Mouse (Mus musculus): ENCODE measurements around the gene Gm20388.
"Not testable (repeated sequence)": the region's sequence is repeated elsewhere in the genome, so short reads cannot be mapped to it uniquely, and the experiment has no call there.

Gene Gm20388

DNA sequence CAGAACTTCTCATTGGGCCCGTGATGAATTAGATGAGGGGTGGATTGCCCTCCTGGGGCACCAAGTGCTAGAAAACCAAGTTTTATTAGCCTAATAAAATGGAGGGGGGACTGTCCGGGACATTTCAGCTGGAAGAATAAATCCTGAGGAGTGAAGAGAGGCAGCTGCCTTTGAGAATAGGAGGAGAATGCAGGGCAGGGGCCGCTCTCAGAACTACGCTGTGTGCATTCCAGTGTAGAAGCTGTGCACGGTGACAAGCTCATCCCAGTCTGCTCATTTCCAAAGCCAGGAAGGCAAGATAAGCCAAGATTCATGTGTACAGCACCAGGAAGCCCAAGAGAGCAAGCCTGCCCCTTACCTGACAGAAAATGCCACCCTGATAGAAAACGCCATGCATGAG, 1487.4 kb downstream of the Gm20388 start:
- no peak for DNase-seq

- DNase-seq = no peak
Observed at GRCm38 (mm10) chr8:121398724-121399123, 1488.1 kb downstream of the Gm20388 start.

GRCm38 (mm10) chr8:121399173-121399572, 1488.5 kb downstream of the Gm20388 start:
- no peak for DNase-seq

DNA sequence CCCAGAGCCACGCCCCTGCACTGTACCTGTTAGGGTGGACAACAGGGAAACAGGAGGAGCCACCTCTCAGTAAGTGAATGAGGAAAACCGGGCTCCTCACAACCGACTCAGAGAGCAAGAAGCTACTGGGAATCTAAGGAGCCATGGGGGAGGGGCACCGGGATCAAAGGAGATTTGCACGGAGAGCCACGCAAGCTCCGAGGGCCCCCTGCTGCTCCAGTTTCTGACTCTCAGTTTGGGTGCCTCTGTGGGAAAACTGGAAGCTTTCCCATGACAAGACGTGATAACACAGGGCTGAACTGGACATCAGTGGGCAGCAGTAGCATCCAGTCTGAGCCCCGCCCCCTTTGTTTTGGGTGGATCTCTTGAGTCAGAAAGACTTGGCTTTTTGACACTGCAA, 1489.9 kb downstream of the Gm20388 start:
- DNase-seq = no peak

DNA sequence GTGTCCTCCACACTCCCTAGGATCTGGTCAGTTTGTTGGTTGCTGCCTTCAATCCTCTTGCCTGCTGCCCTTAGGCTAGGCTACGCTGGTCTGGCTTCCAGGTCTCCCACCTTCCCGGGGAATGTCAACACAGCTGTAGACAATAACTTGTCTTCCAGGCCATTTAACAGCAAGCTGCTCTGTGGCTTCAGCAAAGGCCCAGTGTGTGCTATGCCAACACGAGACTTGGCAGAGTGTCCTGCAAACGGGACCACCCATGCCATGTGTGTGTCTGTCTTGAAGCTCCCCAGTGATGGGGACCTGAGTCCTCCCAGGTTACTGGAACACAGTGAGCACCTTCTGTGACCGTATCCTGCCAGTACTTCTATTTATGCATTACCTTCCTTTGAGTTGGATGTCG, 1493.2 kb downstream of the Gm20388 start:
- DNase-seq = no peak

GRCm38 (mm10) chr8:121418081-121418480, 1507.4 kb downstream of the Gm20388 start:
- no peak for DNase-seq

GRCm38 (mm10) chr8:121419551-121419950, 1508.9 kb downstream of the Gm20388 start:
- no peak for DNase-seq

DNA sequence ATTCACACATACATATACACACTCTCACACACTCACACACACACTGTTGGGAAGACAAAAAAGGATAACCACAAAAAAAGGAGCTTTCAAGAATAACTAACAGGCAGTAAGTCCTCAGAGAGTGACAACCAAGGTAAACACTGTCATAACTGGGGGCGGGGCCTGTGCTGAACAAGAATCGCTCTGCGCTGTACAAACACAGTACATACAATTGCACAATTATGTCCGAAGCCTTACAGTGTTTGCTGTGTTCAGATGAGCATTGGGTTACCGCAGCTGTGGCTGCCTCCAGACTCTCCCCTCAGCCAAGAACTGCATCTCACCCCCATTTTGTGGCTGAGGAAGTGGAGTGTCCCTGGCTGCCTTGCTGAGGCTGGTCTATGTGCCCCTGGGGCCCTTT, 1510.4 kb downstream of the Gm20388 start:
- no peak for DNase-seq

GRCm38 (mm10) chr8:121424080-121424479, 1513.4 kb downstream of the Gm20388 start:
- no peak for DNase-seq

DNA sequence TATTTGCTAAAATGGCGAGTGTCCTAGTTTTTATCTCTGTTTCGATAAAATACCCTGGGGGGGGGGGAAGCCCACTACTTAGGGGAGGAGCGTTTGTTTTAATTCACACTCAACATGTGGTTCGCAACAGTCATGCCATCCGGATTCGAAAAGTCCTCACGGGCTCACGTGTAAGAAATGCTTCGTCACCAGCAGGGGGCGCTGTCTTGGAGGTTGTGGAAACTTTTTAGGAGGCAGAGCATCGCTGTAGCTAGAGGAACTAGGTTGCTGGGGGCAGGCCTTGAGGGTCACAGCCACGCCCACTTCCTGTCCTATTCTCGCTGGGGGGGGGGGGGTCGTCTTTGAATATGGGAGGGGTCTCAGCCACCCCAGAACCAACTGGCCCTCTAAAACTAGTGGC, 1514.0 kb downstream of the Gm20388 start:
- no peak for DNase-seq

GRCm38 (mm10) chr8:121431499-121431898, 1520.9 kb downstream of the Gm20388 start:
- DNase-seq = no peak

GRCm38 (mm10) chr8:121433466-121433865, 1522.8 kb downstream of the Gm20388 start:
- DNase-seq = no peak

DNA sequence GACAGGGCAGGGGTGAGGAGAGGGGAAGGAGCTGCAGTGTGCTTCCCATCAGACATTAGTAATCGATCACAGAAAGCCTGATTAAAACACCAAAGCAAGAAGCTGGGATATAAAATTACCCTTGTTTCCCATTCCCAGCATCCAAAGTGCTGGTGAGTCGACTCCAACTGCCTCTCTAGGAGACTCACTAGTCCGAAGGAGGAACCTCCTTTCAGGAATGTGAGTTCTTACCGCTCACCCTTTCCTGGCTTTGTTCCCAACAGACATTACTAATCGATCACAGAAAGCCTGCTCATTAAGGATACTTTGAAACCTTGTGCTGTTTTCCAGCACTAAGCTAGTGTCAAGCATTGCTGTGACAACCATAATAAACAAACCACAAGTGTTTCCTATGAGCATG, 1526.0 kb downstream of the Gm20388 start:
- no peak for DNase-seq

DNA sequence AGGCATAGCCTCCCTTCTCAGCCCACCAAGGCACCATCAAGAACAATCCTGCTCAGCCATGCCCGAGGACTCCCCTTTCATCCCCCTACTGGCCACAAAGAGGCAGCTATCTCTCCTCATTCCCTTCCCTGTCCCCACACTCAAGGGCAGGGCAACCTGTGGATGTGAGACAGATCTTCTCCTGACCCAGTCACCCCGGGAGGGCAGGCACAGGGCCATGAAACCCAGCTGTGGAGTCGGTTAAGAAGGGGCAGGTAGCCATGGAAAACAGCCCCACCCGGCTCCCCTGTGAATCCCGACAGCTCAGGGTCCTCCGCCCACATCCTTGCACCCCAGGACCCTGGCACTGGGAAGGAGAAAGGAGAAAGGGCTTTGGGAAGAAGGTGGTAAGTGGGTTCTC, 1526.9 kb downstream of the Gm20388 start:
- DNase-seq = no peak

- DNase-seq = no peak
Observed at GRCm38 (mm10) chr8:121438111-121438510, 1527.5 kb downstream of the Gm20388 start.

GRCm38 (mm10) chr8:121439351-121439750, 1528.7 kb downstream of the Gm20388 start:
- no peak for DNase-seq

GRCm38 (mm10) chr8:121443361-121443760, 1532.7 kb downstream of the Gm20388 start:
- no peak for DNase-seq

- DNase-seq = not testable (repeated sequence)
Observed at GRCm38 (mm10) chr8:121444521-121444920, 1533.9 kb downstream of the Gm20388 start.

GRCm38 (mm10) chr8:121445027-121445471, 1534.4 kb downstream of the Gm20388 start:
- no peak for DNase-seq

DNA sequence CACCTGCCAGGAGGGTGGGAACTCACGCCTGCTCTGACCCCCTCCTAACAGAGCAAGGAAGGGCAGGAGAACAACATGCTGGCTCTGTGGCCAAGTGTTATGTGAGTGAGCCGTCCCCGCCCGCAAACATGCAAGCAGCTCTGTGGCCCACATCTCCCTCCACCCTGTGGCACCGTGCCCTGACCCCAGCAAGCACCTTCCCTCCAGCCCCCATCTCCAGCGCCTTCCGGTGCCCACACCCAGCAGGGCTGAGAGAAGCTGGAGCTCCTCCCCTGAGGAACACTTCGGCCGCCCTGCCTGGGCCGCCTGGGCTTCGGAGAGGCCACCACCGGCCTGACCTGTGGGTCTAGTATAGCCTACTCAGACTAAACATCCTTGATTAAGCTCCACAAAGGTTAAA, 1535.5 kb downstream of the Gm20388 start:
- no peak for DNase-seq

DNA sequence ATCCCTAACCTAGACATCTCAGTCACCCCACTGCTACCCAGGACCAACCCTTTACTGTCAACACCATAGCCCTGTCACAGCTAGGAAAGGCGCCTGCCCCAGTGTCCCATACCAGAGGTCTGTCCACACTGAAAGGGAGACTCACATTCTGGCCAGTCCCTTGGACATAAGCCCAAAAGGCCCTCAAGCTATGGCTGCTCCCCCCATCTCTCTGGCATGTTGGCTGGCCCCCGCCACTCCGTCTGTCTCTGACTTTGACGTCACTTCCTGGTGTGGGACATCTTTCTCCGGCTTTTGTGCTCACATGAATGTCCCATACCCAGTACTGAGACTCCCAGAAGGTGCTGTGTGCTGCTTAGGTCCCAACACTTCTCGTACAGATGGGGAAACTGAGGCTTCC, 1536.2 kb downstream of the Gm20388 start:
- no peak for DNase-seq

DNA sequence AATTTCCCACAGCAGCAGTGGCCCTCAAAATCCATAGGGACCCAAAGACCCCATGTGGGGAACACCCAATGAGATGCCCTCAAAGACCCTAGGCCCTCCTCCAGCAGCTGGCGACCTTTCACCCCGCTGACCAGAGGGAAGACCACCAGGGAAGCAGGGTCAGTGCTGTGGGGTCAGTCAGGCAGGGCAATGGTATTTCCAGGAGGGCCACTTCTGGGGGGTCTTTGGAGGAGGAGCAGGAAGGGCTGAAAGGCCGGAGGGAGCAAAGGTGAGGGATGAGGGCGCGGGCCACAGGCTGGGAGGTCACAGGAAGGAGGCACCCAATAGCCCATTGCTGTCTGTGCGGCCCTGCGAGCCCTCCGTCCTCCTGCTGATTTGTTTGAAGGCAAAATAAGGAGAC, 1539.6 kb downstream of the Gm20388 start:
- DNase-seq = no peak

DNA sequence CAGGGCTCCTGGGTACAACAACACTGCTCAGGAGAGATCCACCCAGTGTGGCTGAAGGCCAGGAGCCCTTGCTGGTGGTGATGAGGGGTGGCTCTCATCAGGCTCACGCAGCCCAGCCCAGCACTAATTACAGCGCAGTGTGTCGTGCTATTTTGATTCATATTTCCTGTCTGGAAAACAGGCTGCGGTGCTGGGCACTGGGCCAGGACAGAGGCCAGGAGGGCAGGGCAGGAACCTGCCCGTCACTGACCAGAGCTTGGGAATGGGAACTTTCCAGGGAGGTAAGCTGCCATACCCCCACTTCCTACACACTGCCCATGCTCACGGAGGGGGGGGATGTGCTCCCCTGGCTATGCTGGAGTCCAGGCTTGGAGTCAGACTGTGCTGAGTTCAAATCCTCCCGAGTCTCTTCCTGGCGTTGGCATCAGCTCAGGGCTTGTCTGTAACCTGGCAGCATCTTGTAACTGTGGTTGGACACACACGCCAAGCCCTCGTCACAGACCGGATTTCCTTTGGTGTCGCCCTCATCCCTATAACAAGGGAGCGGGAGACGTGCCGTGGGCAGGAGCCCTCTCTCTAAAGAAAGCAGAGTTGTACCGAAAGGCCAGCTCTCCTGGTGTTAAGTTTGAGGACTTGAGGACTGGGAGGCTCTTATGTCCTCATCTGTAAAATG, 1540.9 kb downstream of the Gm20388 start:
- no peak for DNase-seq

DNA sequence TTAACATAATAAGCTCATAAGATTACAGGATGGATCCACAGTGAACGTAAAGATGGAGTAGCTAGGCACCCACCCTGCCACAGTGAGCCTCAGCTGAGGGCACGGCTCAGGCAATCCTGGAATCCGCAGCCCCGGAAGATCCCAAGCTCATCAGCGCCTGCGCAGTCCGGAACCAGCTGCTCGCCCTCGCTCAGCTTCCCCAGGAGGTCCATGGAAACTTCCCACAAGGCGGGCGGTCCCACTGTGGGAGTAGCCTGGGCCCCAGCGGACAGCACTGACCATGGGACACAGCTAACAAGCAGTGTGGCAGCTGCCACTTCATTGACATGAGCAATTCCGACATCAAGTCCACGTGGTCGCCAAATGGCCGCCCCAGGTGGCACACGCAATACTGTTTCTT, 1544.1 kb downstream of the Gm20388 start:
- no peak for DNase-seq

GRCm38 (mm10) chr8:121461192-121461591, 1550.6 kb downstream of the Gm20388 start:
- DNase-seq = no peak
